Mouse (Mus musculus) thymus, adult 2 months (tissue): ENCODE results near the gene Epha10. TPM values are rescaled to one million over a fixed set of nuclear protein-coding genes. Genes with fewer than 3 reads are reported as not detected.

Experiments
- DNase-seq: peaks from one replicate; pipeline ENCODE4 v3.0.0; 2021
- H3K27ac ChIP-seq: fragments of 200-500 bp; 2 replicates; pipeline ENCODE4 v1.5.1; 2012; ENCODE audit warnings: low read length, control low read depth; ENCODE audit not compliant: control insufficient read depth, insufficient read depth
- H3K27me3 ChIP-seq: fragments of 200-500 bp; 2 replicates; pipeline ENCODE4 v1.6.1; 2012; ENCODE audit warnings: mild to moderate bottlenecking, low read length, moderate library complexity, mixed read lengths; ENCODE audit not compliant: control insufficient read depth, insufficient read depth
- H3K36me3 ChIP-seq: fragments of 200-500 bp; 2 replicates; pipeline ENCODE4 v1.6.1; 2012; ENCODE audit warnings: mild to moderate bottlenecking, low read length, moderate library complexity; ENCODE audit not compliant: control insufficient read depth, insufficient read depth
- H3K4me1 ChIP-seq: fragments of 200-500 bp; replicated peaks from 2 replicates; pipeline ENCODE4 v1.6.1; 2012; ENCODE audit warnings: low read length; ENCODE audit not compliant: control insufficient read depth, insufficient read depth
- H3K4me3 ChIP-seq: fragments of 200-500 bp; 2 replicates; pipeline ENCODE4 v1.5.1; 2012; ENCODE audit warnings: mild to moderate bottlenecking, low read length, control low read depth, moderate library complexity; ENCODE audit not compliant: control insufficient read depth, insufficient read depth
- CTCF ChIP-seq: fragments of 200-500 bp; IDR thresholded peaks from 2 replicates; pipeline ENCODE4 v1.5.1; 2012; ENCODE audit warnings: mild to moderate bottlenecking, control low read depth, low read length, moderate library complexity, borderline replicate concordance; ENCODE audit not compliant: control insufficient read depth, poor library complexity, insufficient read depth; ENCODE audit errors: extremely low read depth
- POLR2A ChIP-seq: fragments of 200-500 bp; IDR thresholded peaks from 2 replicates; pipeline ENCODE4 v1.6.1; 2012; ENCODE audit warnings: mild to moderate bottlenecking, low read length, control low read depth, moderate library complexity; ENCODE audit not compliant: control insufficient read depth, poor library complexity, insufficient read depth; ENCODE audit errors: extremely low read depth
- WGBS: fragments of 180-500 bp; shearing (Covaris S2); methylation state at CpG from one replicate; pipeline ENCODE4 v1.1.7; 2018; 5-methylcytosine and 5-hydroxymethylcytosine counted together
- polyA plus RNA-seq: library from polyadenylated mRNA; depleted of rRNA; stranded (reverse); fragments of >200 nt; gene quantifications from 2 replicates; pipeline ENCODE4 v1.2.3, GENCODE M21; 2012

The Epha10 gene
- polyA plus RNA-seq, 1 experiment: 0.07 TPM

DNA sequence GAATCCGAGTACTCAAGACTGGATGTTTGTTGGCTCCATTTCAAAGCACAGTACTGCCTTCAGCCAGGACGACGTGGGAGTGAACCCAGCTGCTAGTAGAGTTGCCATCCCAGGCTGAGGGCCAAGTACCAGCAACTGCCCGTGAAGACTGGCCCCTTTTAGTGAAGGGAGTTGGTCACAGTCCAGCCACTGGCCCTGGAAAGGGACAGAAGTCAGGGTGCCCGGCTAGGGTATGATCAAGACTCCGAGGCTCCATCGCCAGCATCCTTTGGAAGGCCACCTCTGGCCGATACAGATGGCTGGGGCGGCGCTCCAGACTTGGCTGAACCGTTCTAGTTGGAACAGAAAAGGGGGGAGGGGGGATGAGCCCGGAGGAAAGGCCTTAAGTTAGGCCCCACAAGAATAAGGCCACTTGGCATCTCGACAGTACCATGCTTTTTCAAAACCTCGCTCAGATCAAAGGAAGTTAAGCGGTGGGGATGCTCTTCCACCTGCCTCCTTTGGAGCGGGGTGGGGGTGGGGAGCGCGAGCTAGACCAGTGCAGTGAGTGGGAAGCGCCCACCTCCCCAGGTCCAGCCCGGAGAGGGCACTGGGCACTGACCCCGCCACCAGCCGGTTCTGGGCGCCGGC lies 31.0 kb upstream of the Epha10 start:
- Histone ChIP-seq H3K4me1 (peaks cover 16% of the 10 kb centered on the region), H3K4me3 (peak overlapping the region; percentile 93), H3K27me3 (no peaks in the 10 kb centered on the region), H3K36me3 (peaks cover 9% of the 10 kb centered on the region), H3K27ac (no peak overlapping the region)
- WGBS: 20% methylated on average over 24 of the region's 24 CpGs
- TF ChIP-seq CTCF (no peak), POLR2A (no peak)
- peak; percentile 17 for DNase-seq

DNA sequence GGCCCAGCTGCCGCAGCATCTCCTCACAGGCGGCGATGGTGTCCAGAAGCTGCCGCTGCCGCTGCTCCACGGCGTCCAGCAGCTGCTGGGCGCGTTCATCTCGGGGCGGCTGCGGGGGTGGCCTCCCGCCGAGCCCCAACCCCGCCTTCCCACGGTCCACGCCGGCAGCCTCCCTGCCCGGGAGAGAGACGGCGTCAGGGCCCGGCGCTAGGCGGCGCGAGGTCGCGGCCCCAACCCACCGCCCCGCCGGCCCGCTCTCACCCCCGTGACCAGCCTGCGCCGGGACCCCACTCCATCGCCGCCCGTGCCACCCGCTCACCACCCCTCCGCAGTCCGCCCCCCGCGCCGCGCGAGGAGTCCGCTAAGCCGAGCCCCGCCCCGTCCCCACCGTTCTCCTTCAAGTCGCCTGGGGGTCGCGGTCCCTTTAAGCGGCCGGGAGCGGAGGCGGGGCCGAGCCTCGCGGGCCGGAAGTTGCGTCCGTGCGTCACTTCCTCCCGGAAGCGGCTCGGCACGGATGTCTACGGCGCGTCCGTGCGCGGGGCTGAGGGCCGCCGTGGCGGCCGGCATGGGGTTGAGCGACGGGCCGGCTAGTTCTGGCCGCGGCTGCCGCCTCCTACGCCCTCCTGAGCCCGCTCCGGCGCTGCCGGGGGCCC lies 30.3 kb upstream of the Epha10 start, which contains the start of gene Yrdc:
Yrdc (plus strand) TSS at position 419 of the 653 bp plus-strand sequence.
- under 1% methylated on average over 75 of the region's 90 CpGs for WGBS
- H3K27me3 ChIP-seq: no peaks in the 10 kb centered on the region
- no peak within 1 kb of the TSS for H3K27ac ChIP-seq
- H3K36me3 ChIP-seq: peaks cover 10% of the 10 kb centered on the region
- peaks cover 16% of the 10 kb centered on the region for H3K4me1 ChIP-seq
- DNase-seq: peak; percentile 93
- TF ChIP-seq CTCF: peak; percentile 53; the same call in 1 of the 2 replicates
- TF ChIP-seq POLR2A: peak; percentile 81
- peak within 1 kb of the TSS; percentile 93 for H3K4me3 ChIP-seq

DNA sequence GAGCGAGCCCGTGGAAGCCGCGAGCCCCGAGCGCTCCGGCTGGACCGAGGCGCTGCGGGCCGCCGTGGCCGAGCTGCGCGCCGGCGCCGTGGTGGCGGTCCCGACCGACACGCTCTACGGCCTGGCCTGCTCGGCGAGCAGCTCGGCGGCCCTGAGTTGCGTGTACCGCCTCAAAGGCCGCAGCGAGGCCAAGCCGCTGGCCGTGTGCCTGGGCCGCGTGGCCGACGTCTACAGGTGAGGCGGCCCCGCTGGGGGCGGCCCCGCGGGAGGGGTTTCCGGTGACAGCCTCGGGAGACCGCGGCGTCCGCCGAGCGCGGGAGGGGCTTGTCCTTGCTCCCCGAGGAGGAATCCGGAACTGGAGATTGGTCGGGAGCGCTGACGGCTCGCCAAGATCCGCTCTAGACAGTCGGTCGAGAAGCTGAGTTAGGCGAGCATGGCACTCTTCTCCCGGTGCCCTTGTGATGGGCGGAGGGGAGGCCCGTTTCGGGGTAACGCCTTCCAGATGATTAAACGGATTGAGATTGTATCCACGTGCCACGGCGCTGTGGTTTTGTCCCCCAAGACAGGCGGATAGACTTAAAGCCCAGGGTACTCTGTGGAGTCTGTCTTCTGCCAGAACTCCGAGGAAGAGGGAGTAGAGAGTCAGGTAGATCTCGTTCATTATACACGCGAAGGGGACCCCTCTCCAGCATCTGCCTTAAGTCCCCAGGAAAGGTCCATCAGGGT lies 29.6 kb upstream of the Epha10 start, which contains the start of gene 1110065P20Rik:
1110065P20Rik (minus strand) TSS at position 264 of the 726 bp plus-strand sequence.
- Histone ChIP-seq H3K36me3 (peaks cover 10% of the 10 kb centered on the region), H3K4me1 (peaks cover 16% of the 10 kb centered on the region), H3K4me3 (peak within 1 kb of the TSS; percentile 93), H3K27me3 (no peaks in the 10 kb centered on the region), H3K27ac (no peak within 1 kb of the TSS)
- DNase-seq: peak; percentile 77
- WGBS: under 1% methylated on average over 75 of the region's 75 CpGs
- no peak for TF ChIP-seq POLR2A

DNA sequence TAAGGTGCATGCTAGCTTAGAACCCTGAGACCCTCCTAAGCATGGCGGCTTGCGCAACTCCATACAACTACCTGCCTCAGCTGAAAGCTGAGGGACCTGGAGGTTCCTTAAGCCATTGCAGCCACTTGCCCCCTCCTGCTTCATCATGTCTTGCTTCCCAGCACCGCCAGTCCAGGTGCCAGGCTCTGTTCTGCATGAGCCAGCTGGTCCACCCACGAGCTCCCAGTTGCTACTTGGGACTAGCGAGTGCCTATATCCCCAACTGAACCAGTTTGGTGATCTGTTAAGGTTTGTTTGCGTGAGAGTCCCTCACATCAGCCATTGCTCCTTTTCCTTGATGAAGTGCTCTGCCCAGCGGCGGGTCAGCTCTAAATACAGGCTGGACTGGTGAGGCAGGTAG lies 24.4 kb upstream of the Epha10 start:
- Histone ChIP-seq H3K4me3 (no peak overlapping the region), H3K27ac (no peak overlapping the region), H3K36me3 (peaks cover 10% of the 10 kb centered on the region), H3K27me3 (peaks cover 4% of the 10 kb centered on the region; the same call in 1 of the 2 replicates), H3K4me1 (peaks cover 7% of the 10 kb centered on the region)
- 98% methylated on average over 8 of the region's 8 CpGs for WGBS
- TF ChIP-seq POLR2A: no peak
- no peak for TF ChIP-seq CTCF
- no peak for DNase-seq

DNA sequence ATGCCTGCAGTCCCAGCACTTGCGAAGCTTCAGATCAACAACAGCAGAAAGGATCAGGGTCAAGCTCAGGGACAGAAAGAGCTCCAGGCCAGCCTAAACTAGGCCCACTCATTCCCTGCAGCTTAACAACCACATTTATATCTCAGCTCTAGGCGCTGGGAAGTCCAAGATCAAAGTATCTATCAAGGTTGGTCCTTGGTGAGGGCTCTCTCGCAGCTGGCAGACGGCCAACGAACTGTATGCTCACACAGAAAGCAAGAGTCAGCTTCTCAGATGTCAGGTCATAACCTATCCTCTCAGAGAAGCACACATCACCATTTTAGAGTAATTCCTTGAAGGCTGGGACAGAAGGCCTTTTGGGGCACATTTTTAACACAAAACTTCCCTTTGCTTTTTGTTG lies 22.3 kb upstream of the Epha10 start:
- DNase-seq: no peak
- H3K36me3 ChIP-seq: peaks cover 10% of the 10 kb centered on the region
- WGBS: 90% methylated on average over 5 of the region's 5 CpGs

DNA sequence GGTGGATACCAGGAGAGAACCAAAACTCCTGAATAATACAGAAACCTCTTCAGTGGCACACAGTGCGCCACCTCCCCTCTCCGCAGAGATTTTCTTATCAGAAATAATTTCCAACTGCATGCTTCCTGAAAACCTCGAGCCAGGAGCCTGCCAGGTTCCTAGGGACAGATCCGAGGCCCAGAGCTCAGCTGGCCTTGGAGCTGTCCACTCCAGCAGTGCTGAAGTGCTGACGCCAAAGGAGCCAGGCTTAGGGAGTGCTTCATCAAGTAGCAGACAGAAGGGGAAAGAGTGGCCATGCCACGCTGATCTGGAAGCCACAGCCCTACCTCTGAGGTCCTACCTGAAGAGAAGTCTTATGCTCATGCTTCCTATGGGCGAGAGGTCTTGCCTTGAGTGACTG lies 20.3 kb upstream of the Epha10 start:
- Histone ChIP-seq H3K4me1 (peaks cover 6% of the 10 kb centered on the region; the same call in 1 of the 2 replicates), H3K27me3 (peaks cover 7% of the 10 kb centered on the region; the same call in 1 of the 2 replicates), H3K27ac (no peak overlapping the region), H3K4me3 (no peak overlapping the region), H3K36me3 (no peaks in the 10 kb centered on the region)
- 18% methylated on average over 7 of the region's 7 CpGs for WGBS
- no peak for TF ChIP-seq POLR2A
- no peak for TF ChIP-seq CTCF
- peak; percentile 44 for DNase-seq

More for the DNA sequence above, 22.3 kb upstream of the Epha10 start:
- H3K4me3 ChIP-seq: no peak overlapping the region
- peaks cover 6% of the 10 kb centered on the region; the same call in 1 of the 2 replicates for H3K4me1 ChIP-seq
- H3K27ac ChIP-seq: no peak overlapping the region
- peaks cover 7% of the 10 kb centered on the region; the same call in 1 of the 2 replicates for H3K27me3 ChIP-seq
- TF ChIP-seq POLR2A: no peak
- no peak for TF ChIP-seq CTCF
